Mouse (Mus musculus) embryonic facial prominence, embryonic 14.5 days (tissue): ENCODE data around the gene Zmiz1. TPM values are rescaled to one million over a fixed set of nuclear protein-coding genes. Genes with fewer than 3 reads are reported as not detected.
A peak's percentile ranks its signal among the peaks of the same experiment; 100 is the strongest.

Experiments
- ATAC-seq: fragments of 200-750 bp; cut with Nextera tagmentation; 2 replicates; pipeline ENCODE4 v1.8.0; 2017; ENCODE audit warnings: low read depth, moderate number of reproducible peaks, moderate TSS enrichment
- DNase-seq: peaks from one replicate; pipeline ENCODE4 v3.0.0-alpha.2; 2015; ENCODE audit warnings: low spot score
- H3K27ac ChIP-seq: fragments of 300-500 bp; sonication (generic); replicated peaks from 2 replicates; pipeline ENCODE4 v1.5.1; 2014; ENCODE audit warnings: low read depth, mild to moderate bottlenecking, low read length, moderate library complexity
- H3K27me3 ChIP-seq: fragments of 300-500 bp; sonication (generic); replicated peaks from 2 replicates; pipeline ENCODE4 v1.6.1; 2014; ENCODE audit warnings: low read length; ENCODE audit not compliant: control insufficient read depth, insufficient read depth
- H3K36me3 ChIP-seq: fragments of 300-500 bp; sonication (generic); 2 replicates; pipeline ENCODE4 v1.6.1; 2014; ENCODE audit warnings: low read length, mixed read lengths; ENCODE audit not compliant: control insufficient read depth, insufficient read depth
- H3K4me1 ChIP-seq: fragments of 300-500 bp; sonication (generic); 2 replicates; pipeline ENCODE4 v1.6.1; 2014; ENCODE audit warnings: antibody characterized with exemption, low read length; ENCODE audit not compliant: control insufficient read depth, insufficient read depth
- H3K4me2 ChIP-seq: fragments of 300-500 bp; sonication (generic); 2 replicates; pipeline ENCODE4 v1.6.1; 2014; ENCODE audit warnings: low read depth, mild to moderate bottlenecking, low read length, moderate library complexity, mixed read lengths
- H3K4me3 ChIP-seq: fragments of 300-500 bp; sonication (generic); 2 replicates; pipeline ENCODE4 v1.5.1; 2014; ENCODE audit warnings: low read depth, mild to moderate bottlenecking, low read length
- H3K9ac ChIP-seq: fragments of 300-500 bp; sonication (generic); 2 replicates; pipeline ENCODE4 v1.6.1; 2014; ENCODE audit warnings: low read depth, mild to moderate bottlenecking, low read length, moderate library complexity, mixed read lengths
- H3K9me3 ChIP-seq: fragments of 300-500 bp; sonication (generic); 2 replicates; pipeline ENCODE4 v1.6.1; 2016; ENCODE audit warnings: low read length; ENCODE audit not compliant: control insufficient read depth
- WGBS: fragments of 180-500 bp; shearing (Covaris S2); extraction: QIAGEN DNeasy Blood & Tissue Kit; methylation state at CpG from one replicate; pipeline ENCODE4 v1.1.7; 2014; 5-methylcytosine and 5-hydroxymethylcytosine counted together
- polyA plus RNA-seq: library from polyadenylated mRNA; unstranded; fragments of >200 nt; fragmentation: Nextera tagmentation; extraction: Ambion mirVana; gene quantifications from 2 replicates; pipeline ENCODE4 v1.2.1, GENCODE M21; 2014

The Zmiz1 gene
- polyA plus RNA-seq, 1 experiment from 2014 or later, result 31.3 TPM

- Histone ChIP-seq H3K4me2 (no peak overlapping the region), H3K9me3 (no peaks in the 10 kb centered on the region), H3K9ac (0 out of 2 replicates have a peak overlapping the region, but pooled peaks have one; percentile 14), H3K36me3 (peaks cover 8% of the 10 kb centered on the region; the same call in 1 of the 2 replicates), H3K27ac (no peak overlapping the region), H3K4me3 (no peak overlapping the region), H3K4me1 (peaks cover 56% of the 10 kb centered on the region), H3K27me3 (no peaks in the 10 kb centered on the region)
- ATAC-seq (no peak), DNase-seq (no peak)
- WGBS, result 20% methylated on average over 15 of the region's 18 CpGs
These were observed 145.6 kb downstream of the Zmiz1 start for GRCm38 (mm10) chr14:25604395-25605142.

- DNase-seq (peak; percentile 81), ATAC-seq (peak; percentile 12)
- Histone ChIP-seq H3K4me3 (peak overlapping the region; percentile 78), H3K4me1 (peaks cover 72% of the 10 kb centered on the region), H3K9ac (peak overlapping the region; percentile 86), H3K9me3 (no peaks in the 10 kb centered on the region), H3K27ac (peak overlapping the region; percentile 90), H3K27me3 (no peaks in the 10 kb centered on the region), H3K36me3 (no peaks in the 10 kb centered on the region), H3K4me2 (peak overlapping the region; percentile 99)
- 4% methylated on average over 18 of the region's 31 CpGs for WGBS
These were observed 147.6 kb downstream of the Zmiz1 start for GRCm38 (mm10) chr14:25606372-25607140.

- peak; percentile 90 for DNase-seq
- H3K9ac ChIP-seq, result peak overlapping the region; percentile 86
- peak overlapping the region; percentile 78 for H3K4me3 ChIP-seq
- H3K9me3 ChIP-seq, result no peaks in the 10 kb centered on the region
- peaks cover 75% of the 10 kb centered on the region for H3K4me1 ChIP-seq
- H3K27me3 ChIP-seq, result no peaks in the 10 kb centered on the region
- H3K27ac ChIP-seq, result peak overlapping the region; percentile 90
- no peaks in the 10 kb centered on the region for H3K36me3 ChIP-seq
- peak; percentile 84 for ATAC-seq
- WGBS, result 0% methylated on average over 19 of the region's 103 CpGs
- H3K4me2 ChIP-seq, result peak overlapping the region; percentile 99
These were observed 148.4 kb downstream of the Zmiz1 start for GRCm38 (mm10) chr14:25607141-25607967.

- peak overlapping the region; percentile 78 for H3K4me3 ChIP-seq
- no peaks in the 10 kb centered on the region for H3K36me3 ChIP-seq
- peak overlapping the region; percentile 99 for H3K4me2 ChIP-seq
- H3K27ac ChIP-seq, result peak overlapping the region; percentile 90
- H3K9me3 ChIP-seq, result no peaks in the 10 kb centered on the region
- no peaks in the 10 kb centered on the region for H3K27me3 ChIP-seq
- WGBS, result 2% methylated on average over 8 of the region's 53 CpGs
- peak overlapping the region; percentile 86 for H3K9ac ChIP-seq
- peaks cover 75% of the 10 kb centered on the region for H3K4me1 ChIP-seq
- DNase-seq (peak; percentile 72), ATAC-seq (peak; percentile 74)
These were observed 149.0 kb downstream of the Zmiz1 start for GRCm38 (mm10) chr14:25607968-25608491.

GRCm38 (mm10) chr14:25608618-25609017 is 149.6 kb downstream of the Zmiz1 start:
- peaks cover 69% of the 10 kb centered on the region for H3K4me1 ChIP-seq
- 14% methylated on average over 4 of the region's 4 CpGs for WGBS
- H3K27me3 ChIP-seq, result no peaks in the 10 kb centered on the region

GRCm38 (mm10) chr14:25609355-25609754 is 150.4 kb downstream of the Zmiz1 start:
- no peak for DNase-seq
- H3K27ac ChIP-seq, result no peak overlapping the region
- peak overlapping the region; percentile 42 for H3K4me2 ChIP-seq
- H3K9me3 ChIP-seq, result no peaks in the 10 kb centered on the region
- WGBS, result 49% methylated on average over 7 of the region's 7 CpGs
- peaks cover 63% of the 10 kb centered on the region for H3K4me1 ChIP-seq
- no peak overlapping the region for H3K4me3 ChIP-seq
- H3K9ac ChIP-seq, result no peak overlapping the region
- ATAC-seq, result no peak
- no peaks in the 10 kb centered on the region for H3K36me3 ChIP-seq
- H3K27me3 ChIP-seq, result no peaks in the 10 kb centered on the region

More at GRCm38 (mm10) chr14:25608618-25609017, 149.6 kb downstream of the Zmiz1 start:
- ATAC-seq (no peak), DNase-seq (no peak)
- H3K36me3 ChIP-seq, result no peaks in the 10 kb centered on the region
- H3K9me3 ChIP-seq, result no peaks in the 10 kb centered on the region
- peak overlapping the region; percentile 90 for H3K27ac ChIP-seq
- H3K4me3 ChIP-seq, result peak overlapping the region; percentile 78
- H3K9ac ChIP-seq, result peak overlapping the region; percentile 86
- H3K4me2 ChIP-seq, result peak overlapping the region; percentile 99

- no peak for DNase-seq
- H3K4me3 ChIP-seq, result no peak overlapping the region; the same call in 1 of the 2 replicates
- peaks cover 57% of the 10 kb centered on the region for H3K4me1 ChIP-seq
These were observed 151.6 kb downstream of the Zmiz1 start for GRCm38 (mm10) chr14:25610396-25611158.

More at GRCm38 (mm10) chr14:25610396-25611158, 151.6 kb downstream of the Zmiz1 start:
- Histone ChIP-seq H3K27ac (peak overlapping the region; percentile 44), H3K4me2 (peak overlapping the region; percentile 42), H3K36me3 (peaks cover 3% of the 10 kb centered on the region; the same call in 1 of the 2 replicates), H3K9ac (peak overlapping the region; percentile 35; the same call in 1 of the 2 replicates), H3K9me3 (no peaks in the 10 kb centered on the region), H3K27me3 (no peaks in the 10 kb centered on the region)
- ATAC-seq, result no peak
- WGBS, result 43% methylated on average over 14 of the region's 14 CpGs
